Mouse (Mus musculus) CH12.LX (cell line): ENCODE data around the gene Cybrd1. TPM values are rescaled to one million over a fixed set of nuclear protein-coding genes. Genes with fewer than 3 reads are reported as not detected.

Experiments used
- DNase-seq: peaks from one replicate; pipeline ENCODE4 v3.0.0-alpha.2; 2013; ENCODE audit errors: extremely low read depth
- H3K27ac ChIP-seq: 2 replicates; pipeline ENCODE4 v1.5.1; 2012; ENCODE audit warnings: low read depth, mild to moderate bottlenecking, control low read depth, moderate library complexity; ENCODE audit not compliant: insufficient read depth
- H3K27me3 ChIP-seq: replicated peaks from 2 replicates; pipeline ENCODE3; 2012; ENCODE audit warnings: inconsistent platforms
- H3K36me3 ChIP-seq, 2 experiments: replicated peaks in 1 of 2; 2 replicates each; pipeline versions ENCODE3 to v1.6.1; 2012; ENCODE audit warnings: inconsistent platforms in 1 of 2, low read length in 1 of 2, mild to moderate bottlenecking in 1 of 2, mixed read lengths in 1 of 2, moderate library complexity in 1 of 2; ENCODE audit not compliant: control insufficient read depth in 1 of 2, insufficient read depth in 1 of 2
- H3K4me1 ChIP-seq, 2 experiments: 2 replicates each; pipeline ENCODE4 v1.6.1; 2012; ENCODE audit warnings: inconsistent platforms in 1 of 2, moderate library complexity in 1 of 2; ENCODE audit not compliant: insufficient read depth in 2 of 2, control insufficient read depth in 1 of 2
- H3K4me2 ChIP-seq: 2 replicates; pipeline ENCODE4 v1.6.1; 2012; ENCODE audit warnings: low read depth, mild to moderate bottlenecking, control low read depth; ENCODE audit not compliant: poor library complexity, insufficient read depth, severe bottlenecking
- H3K4me3 ChIP-seq, 3 experiments: fragments of 150-350 bp in 1 of 3; sonication (generic) in 1 of 3; replicated peaks in 1 of 3; 2 replicates each; pipeline versions ENCODE3 to v1.5.1; 2011 to 2012; ENCODE audit warnings: low read depth in 2 of 3, low read length in 2 of 3, mild to moderate bottlenecking in 2 of 3, moderate library complexity in 2 of 3, control low read depth in 1 of 3, improper control_type of control experiment in 1 of 3, inconsistent platforms in 1 of 3, mixed read lengths in 1 of 3; ENCODE audit not compliant: poor library complexity in 1 of 3
- H3K79me2 ChIP-seq: replicated peaks from 2 replicates; pipeline ENCODE4 v1.6.1; 2012; ENCODE audit warnings: mild to moderate bottlenecking, moderate library complexity; ENCODE audit not compliant: control insufficient read depth, poor library complexity, insufficient read depth, severe bottlenecking; ENCODE audit errors: extremely low read depth
- H3K9ac ChIP-seq: 2 replicates; pipeline ENCODE4 v1.6.1; 2012; ENCODE audit warnings: low read depth, mild to moderate bottlenecking, control low read depth, moderate library complexity; ENCODE audit not compliant: insufficient read depth
- H3K9me3 ChIP-seq: replicated peaks from 2 replicates; pipeline ENCODE3; 2012; ENCODE audit warnings: low read length, inconsistent platforms, mixed read lengths
- BHLHE40 ChIP-seq: IDR thresholded peaks from 2 replicates; pipeline ENCODE4 v1.6.1; 2011; ENCODE audit warnings: mild to moderate bottlenecking, low read depth, low read length, improper control_type of control experiment
- CHD1 ChIP-seq: IDR thresholded peaks from 2 replicates; pipeline ENCODE4 v1.6.1; 2012; ENCODE audit warnings: low read depth, low read length, improper control_type of control experiment, inconsistent platforms
- CHD2 ChIP-seq: IDR thresholded peaks from 2 replicates; pipeline ENCODE4 v1.6.1; 2011; ENCODE audit warnings: low read length, improper control_type of control experiment
- CTCF ChIP-seq, 2 experiments: IDR thresholded peaks in 1 of 2; conservative IDR thresholded peaks in 1 of 2; 2 replicates each; pipeline ENCODE4 v1.5.1; 2011 to 2012; ENCODE audit warnings: low read depth in 2 of 2, low read length in 2 of 2, improper control_type of control experiment in 1 of 2, inconsistent platforms in 1 of 2, mild to moderate bottlenecking in 1 of 2, moderate library complexity in 1 of 2
- HCFC1 ChIP-seq: IDR thresholded peaks from 2 replicates; pipeline ENCODE4 v1.6.1; 2012; ENCODE audit warnings: low read depth, mild to moderate bottlenecking, inconsistent platforms, low read length, improper control_type of control experiment
- IRF4 ChIP-seq: IDR thresholded peaks from 2 replicates; pipeline ENCODE4 v1.6.1; 2014; ENCODE audit warnings: low read depth, mild to moderate bottlenecking, inconsistent platforms, low read length, improper control_type of control experiment
- MAX ChIP-seq: IDR thresholded peaks from 2 replicates; pipeline ENCODE4 v1.6.1; 2011; ENCODE audit warnings: low read length, improper control_type of control experiment
- MAZ ChIP-seq: IDR thresholded peaks from 2 replicates; pipeline ENCODE4 v1.6.1; 2012; ENCODE audit warnings: low read depth, mild to moderate bottlenecking, inconsistent platforms, low read length, improper control_type of control experiment, moderate library complexity
- MEF2A ChIP-seq: IDR thresholded peaks from 2 replicates; pipeline ENCODE4 v1.6.1; 2014; ENCODE audit warnings: low read depth, mild to moderate bottlenecking, inconsistent platforms, low read length, improper control_type of control experiment, borderline replicate concordance
- NELFE ChIP-seq: IDR thresholded peaks from 2 replicates; pipeline ENCODE4 v1.6.1; 2011; ENCODE audit warnings: low read depth, low read length, improper control_type of control experiment
- POLR2A ChIP-seq: IDR thresholded peaks from 2 replicates; pipeline ENCODE4 v1.6.1; 2011; ENCODE audit warnings: low read depth, mild to moderate bottlenecking, improper control_type of control experiment, low read length
- RAD21 ChIP-seq: IDR thresholded peaks from 2 replicates; pipeline ENCODE4 v1.6.1; 2011; ENCODE audit warnings: low read depth, mild to moderate bottlenecking, low read length, improper control_type of control experiment, moderate library complexity
- RCOR1 ChIP-seq: conservative IDR thresholded peaks from 2 replicates; pipeline ENCODE4 v1.6.1; 2012; ENCODE audit warnings: low read depth, mild to moderate bottlenecking, inconsistent platforms, low read length, improper control_type of control experiment
- TBP ChIP-seq: conservative IDR thresholded peaks from 2 replicates; pipeline ENCODE4 v1.6.1; 2011; ENCODE audit warnings: low read depth, low read length, improper control_type of control experiment
- USF1 ChIP-seq: IDR thresholded peaks from 2 replicates; pipeline ENCODE4 v1.6.1; 2014; ENCODE audit warnings: low read depth, mild to moderate bottlenecking, inconsistent platforms, low read length, improper control_type of control experiment
- ZNF384 ChIP-seq: IDR thresholded peaks from 2 replicates; pipeline ENCODE4 v1.6.1; 2012; ENCODE audit warnings: low read depth, low read length, improper control_type of control experiment, inconsistent platforms
- dilution Hi-C: fragments of 300-500 bp; cut with MboI; formaldehyde crosslinking; loops from 2 replicates; pipeline ENCODE4 v1.14.3; 2020; ENCODE audit warnings: low sequenced_read_pairs; ENCODE audit not compliant: extremely low pct_unique_long_range_greater_than_20kb, extremely low pct_ligation_motif_present
- in situ Hi-C: fragments of 300-500 bp; cut with MboI; formaldehyde crosslinking; loops from 3 replicates; pipeline ENCODE4 v1.14.3; 2019; ENCODE audit warnings: low sequenced_read_pairs, low pct_ligation_motif_present, low pct_unique_long_range_greater_than_20kb, mixed read lengths
- polyA plus RNA-seq: library from polyadenylated mRNA; unstranded; fragments of >175 nt; gene quantifications from 2 replicates; pipeline ENCODE4 v1.2.1, GENCODE M21; 2012; ENCODE audit warnings: low read depth; ENCODE audit not compliant: insufficient read length
- total RNA-seq, 2 experiments: library from RNA; depleted of rRNA; stranded (reverse); fragments of 300-350 nt in 1 of 2; fragments of >200 nt in 1 of 2; gene quantifications; 2 replicates each; pipeline ENCODE4 v1.2.3; 2012 to 2014

Gene Cybrd1
- total and polyA plus RNA-seq, 3 experiments, result not detected

DNA sequence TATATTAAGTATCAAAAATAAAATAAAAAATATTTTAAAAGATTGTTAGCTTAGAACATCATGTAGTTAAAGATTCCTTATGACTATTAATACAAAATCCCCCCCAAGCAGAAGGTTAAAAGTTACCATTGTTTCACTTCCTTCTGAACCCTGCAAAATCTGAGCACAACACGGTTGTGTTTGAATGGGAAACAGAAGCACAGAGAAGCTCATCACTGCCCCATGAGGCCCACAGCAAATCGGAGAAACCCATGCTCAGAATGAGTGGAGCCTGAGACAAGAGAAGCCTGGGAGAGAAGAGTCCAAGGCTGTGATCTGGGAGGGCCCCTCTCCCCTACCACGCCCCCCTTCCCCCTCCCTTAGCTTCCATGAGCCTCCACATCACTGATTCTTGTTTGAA is 13.0 kb upstream of the Cybrd1 start:
- no peaks in the 10 kb centered on the region for H3K27me3 ChIP-seq
- H3K4me1 ChIP-seq, result peaks cover 17 to 40% of the 10 kb centered on the region in 2 experiments
- H3K4me2 ChIP-seq, result no peak overlapping the region
- no peak overlapping the region for H3K9ac ChIP-seq
- no peaks in the 10 kb centered on the region for H3K79me2 ChIP-seq
- DNase-seq, result peak; percentile 82
- TF ChIP-seq NELFE, result no peak
- TF ChIP-seq POLR2A, result no peak
- TF ChIP-seq CHD1, result no peak
- no peak for TF ChIP-seq BHLHE40
- no peak for TF ChIP-seq HCFC1
- TF ChIP-seq RCOR1, result no peak
- no peak for TF ChIP-seq MAZ
- TF ChIP-seq RAD21, result peak; percentile 19
- TF ChIP-seq CHD2, result no peak
- 0 out of 2 replicates have a peak, but pooled peaks have one; percentile 53 for TF ChIP-seq TBP
- no peak for TF ChIP-seq MAX
- peak in 1 of 2 experiments; percentile 34; a peak in 2 of 4 replicates for TF ChIP-seq CTCF (conservative IDR thresholded peaks at IDR 0.05 in 1 of 2, IDR thresholded peaks at IDR 0.05 in 1 of 2; ENCODE audit: low read depth in 2 of 2, low read length in 2 of 2)
- no peak; the same call in 1 of the 2 replicates for TF ChIP-seq IRF4
- no peak overlapping the region for H3K4me3 ChIP-seq
- H3K9me3 ChIP-seq, result no peaks in the 10 kb centered on the region
- in situ Hi-C loops, result no loop called here
- dilution Hi-C loops, result no loop called here
- no peak overlapping the region for H3K27ac ChIP-seq
- H3K36me3 ChIP-seq, result peaks cover 6 to 14% of the 10 kb centered on the region in 2 experiments

DNA sequence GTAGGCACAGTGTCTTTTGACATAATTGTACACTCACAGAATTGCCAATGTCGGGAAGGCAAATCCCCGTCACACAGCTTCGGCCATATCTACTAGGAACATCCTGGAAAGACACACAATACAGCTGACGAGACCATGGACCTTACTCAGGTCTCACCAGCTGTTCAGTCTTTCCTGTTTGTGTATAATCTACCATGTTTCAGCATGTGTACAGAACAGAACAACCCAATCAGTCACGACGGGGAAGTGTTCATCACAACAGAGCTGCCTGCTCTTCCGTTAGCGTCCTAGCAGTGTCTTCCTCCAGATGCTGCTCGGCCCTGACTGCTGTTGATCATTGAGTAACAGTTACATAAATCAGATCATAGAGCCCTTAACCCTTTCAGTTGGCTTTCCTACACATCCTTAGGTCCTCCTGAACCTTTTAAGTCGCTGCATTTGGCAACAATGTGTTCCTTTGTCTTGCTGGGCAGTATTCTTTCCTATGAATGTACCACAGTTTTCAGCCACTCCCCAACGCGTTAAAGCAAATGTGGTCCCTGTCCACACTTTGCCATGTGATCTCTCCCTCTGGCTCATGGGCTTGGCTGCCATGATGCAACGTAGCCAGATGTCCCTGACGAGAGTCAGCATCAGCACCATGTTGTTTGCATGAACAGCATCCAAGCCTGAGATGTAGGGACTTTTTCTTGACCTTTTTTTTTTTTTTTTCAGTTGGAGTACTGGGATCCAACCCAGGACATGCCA is 12.1 kb upstream of the Cybrd1 start:
- Histone ChIP-seq H3K4me2 (no peak overlapping the region), H3K27me3 (no peaks in the 10 kb centered on the region), H3K4me1 (peaks cover 17 to 40% of the 10 kb centered on the region in 2 experiments), H3K4me3 (no peak overlapping the region), H3K9me3 (no peaks in the 10 kb centered on the region), H3K9ac (no peak overlapping the region), H3K79me2 (no peaks in the 10 kb centered on the region), H3K36me3 (peaks cover 4 to 9% of the 10 kb centered on the region in 2 experiments), H3K27ac (no peak overlapping the region)
- TF ChIP-seq ZNF384 (no peak), MEF2A (no peak), RAD21 (no peak), USF1 (no peak), POLR2A (no peak), MAX (no peak)
- in situ Hi-C loops, result no loop called here
- dilution Hi-C loops, result no loop called here
- DNase-seq, result no peak
